Mouse (Mus musculus): ENCODE measurements around the gene Myh10.

GRCm38 (mm10) chr11:68716167-68716566 is 24.8 kb downstream of the Myh10 start:
- no peak for TF ChIP-seq POLR2A (IDR thresholded peaks at IDR 0.05; ENCODE audit: low read depth, low read length)
- no peak for TF ChIP-seq CTCF (IDR thresholded peaks at IDR 0.05; ENCODE audit: extremely low read depth, insufficient read depth, insufficient read length, insufficient replicate concordance)

Data from spleen, adult 2 months (tissue).